Mouse (Mus musculus) left cerebral cortex, adult 9 months (tissue): ENCODE measurements at regions not wholly inside any gene's neighbourhood (a gene's known extent, or its start where the extent isn't known, plus 50 kb on each side); places are given as distances from the start of the nearest gene placed in this dataset.
"Not testable (repeated sequence)": the region's sequence is repeated elsewhere in the genome, so short reads cannot be mapped to it uniquely, and the experiment has no call there.

Experiments used
- DNase-seq, 2 experiments: peaks; one replicate each; pipeline ENCODE4 v3.0.0; 2022; ENCODE audit warnings: low spot score in 2 of 2

- no peak for DNase-seq
These were observed 143.9 kb upstream of the Rps6ka3 start for GRCm38 (mm10) chrX:159066212-159066611.

- DNase-seq = no peak
These were observed 137.5 kb upstream of the Rps6ka3 start for GRCm38 (mm10) chrX:159072647-159073046.

- no peak for DNase-seq
These were observed 136.6 kb upstream of the Rps6ka3 start for GRCm38 (mm10) chrX:159073533-159073932.

GRCm38 (mm10) chrX:159080508-159080907, 129.6 kb upstream of the Rps6ka3 start:
- no peak for DNase-seq

- DNase-seq = not testable (repeated sequence)
These were observed 99.5 kb upstream of the Rps6ka3 start for GRCm38 (mm10) chrX:159110651-159111050.

- DNase-seq = no peak
These were observed 93.9 kb upstream of the Rps6ka3 start for GRCm38 (mm10) chrX:159116210-159116609.

GRCm38 (mm10) chrX:159140554-159140953, 69.6 kb upstream of the Rps6ka3 start:
- no peak for DNase-seq

GRCm38 (mm10) chrX:159143278-159143677, 66.8 kb upstream of the Rps6ka3 start:
- DNase-seq = no peak

GRCm38 (mm10) chrX:159144674-159145073, 65.4 kb upstream of the Rps6ka3 start:
- DNase-seq = no peak

- no peak for DNase-seq
These were observed 64.9 kb upstream of the Rps6ka3 start for GRCm38 (mm10) chrX:159145212-159145611.

- no peak for DNase-seq
These were observed 54.3 kb upstream of the Rps6ka3 start for GRCm38 (mm10) chrX:159155786-159156185.

GRCm38 (mm10) chrX:159156976-159157375, 53.1 kb upstream of the Rps6ka3 start:
- no peak for DNase-seq

- DNase-seq = no peak
These were observed 50.4 kb upstream of the Rps6ka3 start for GRCm38 (mm10) chrX:159159727-159160126.
